Mouse (Mus musculus): ENCODE data around the gene Nf2. TPM values are rescaled to one million over a fixed set of nuclear protein-coding genes. Genes with fewer than 3 reads are reported as not detected.

Gene Nf2
- polyA plus RNA-seq, 1 experiment, result 50.9 TPM

GRCm38 (mm10) chr11:4721728-4722127 lies 127.6 kb downstream of the Nf2 start:
- WGBS, result 83% methylated on average over 8 of the region's 8 CpGs
- TF ChIP-seq CTCF (IDR thresholded peaks at IDR 0.05; ENCODE audit: insufficient read depth, low read length) (no peak), POLR2A (IDR thresholded peaks at IDR 0.05; ENCODE audit: borderline replicate concordance, extremely low read depth, low read depth, low read length) (no peak)
- Histone ChIP-seq H3K4me1 (ENCODE audit: control insufficient read depth, insufficient read depth, low read length) (no peaks in the 10 kb centered on the region), H3K4me3 (replicated peaks; ENCODE audit: extremely low read depth, low read depth, low read length) (no peak overlapping the region)
- DNase-seq, result no peak

- WGBS, result 56% methylated on average over 7 of the region's 7 CpGs
- Histone ChIP-seq H3K4me1 (ENCODE audit: control insufficient read depth, insufficient read depth, low read length) (no peaks in the 10 kb centered on the region), H3K4me3 (replicated peaks; ENCODE audit: extremely low read depth, low read depth, low read length) (no peak overlapping the region)
- TF ChIP-seq CTCF (IDR thresholded peaks at IDR 0.05; ENCODE audit: insufficient read depth, low read length), result no peak
- TF ChIP-seq POLR2A (IDR thresholded peaks at IDR 0.05; ENCODE audit: borderline replicate concordance, extremely low read depth, low read depth, low read length), result no peak
- peak; percentile 42 for DNase-seq
Observed at GRCm38 (mm10) chr11:4720900-4721580, 128.3 kb downstream of the Nf2 start.

- TF ChIP-seq CTCF (IDR thresholded peaks at IDR 0.05; ENCODE audit: insufficient read depth, low read length), result no peak
- H3K4me1 ChIP-seq (ENCODE audit: control insufficient read depth, insufficient read depth, low read length), result no peaks in the 10 kb centered on the region
Observed at GRCm38 (mm10) chr11:4720393-4720792, 128.9 kb downstream of the Nf2 start.

GRCm38 (mm10) chr11:4719961-4720360 lies 129.4 kb downstream of the Nf2 start:
- TF ChIP-seq POLR2A (IDR thresholded peaks at IDR 0.05; ENCODE audit: borderline replicate concordance, extremely low read depth, low read depth, low read length), result no peak
- no peak for TF ChIP-seq CTCF (IDR thresholded peaks at IDR 0.05; ENCODE audit: insufficient read depth, low read length)

More at GRCm38 (mm10) chr11:4720393-4720792, 128.9 kb downstream of the Nf2 start:
- no peak for DNase-seq
- no peak overlapping the region for H3K4me3 ChIP-seq (replicated peaks; ENCODE audit: extremely low read depth, low read depth, low read length)
- WGBS, result 72% methylated on average over 11 of the region's 11 CpGs

GRCm38 (mm10) chr11:4718548-4718947 lies 130.8 kb downstream of the Nf2 start:
- TF ChIP-seq CTCF (IDR thresholded peaks at IDR 0.05; ENCODE audit: insufficient read depth, low read length) (no peak), POLR2A (IDR thresholded peaks at IDR 0.05; ENCODE audit: borderline replicate concordance, extremely low read depth, low read depth, low read length) (no peak)
- no peak overlapping the region for H3K4me3 ChIP-seq (replicated peaks; ENCODE audit: extremely low read depth, low read depth, low read length)
- no peaks in the 10 kb centered on the region for H3K4me1 ChIP-seq (ENCODE audit: control insufficient read depth, insufficient read depth, low read length)
- WGBS, result 70% methylated on average over 5 of the region's 5 CpGs
- DNase-seq, result no peak

More at GRCm38 (mm10) chr11:4719961-4720360, 129.4 kb downstream of the Nf2 start:
- 89% methylated on average over 9 of the region's 9 CpGs for WGBS
- Histone ChIP-seq H3K4me3 (replicated peaks; ENCODE audit: extremely low read depth, low read depth, low read length) (no peak overlapping the region), H3K4me1 (ENCODE audit: control insufficient read depth, insufficient read depth, low read length) (no peaks in the 10 kb centered on the region)
- DNase-seq, result no peak

GRCm38 (mm10) chr11:4716530-4717236 lies 132.7 kb downstream of the Nf2 start:
- Histone ChIP-seq H3K4me3 (replicated peaks; ENCODE audit: extremely low read depth, low read depth, low read length) (no peak overlapping the region), H3K4me1 (ENCODE audit: control insufficient read depth, insufficient read depth, low read length) (no peaks in the 10 kb centered on the region)
- TF ChIP-seq CTCF (IDR thresholded peaks at IDR 0.05; ENCODE audit: insufficient read depth, low read length), result no peak
- TF ChIP-seq POLR2A (IDR thresholded peaks at IDR 0.05; ENCODE audit: borderline replicate concordance, extremely low read depth, low read depth, low read length), result no peak
- WGBS, result 91% methylated on average over 5 of the region's 5 CpGs
- no peak for DNase-seq

Other genes starting within 250 kb of the Nf2 start
- gene Gm11032, start 229.5 kb downstream of the Nf2 start, polyA plus RNA-seq (2012; rRNA removed), result not detected in 2 replicates
- 23.5 and 34.0 TPM in 2 replicates for gene Ascc2, start 211.8 kb downstream of the Nf2 start, polyA plus RNA-seq (2012; rRNA removed)
- 460 and 481 TPM in 2 replicates for gene Uqcr10, start 145.2 kb downstream of the Nf2 start, polyA plus RNA-seq (2012; rRNA removed)
- gene Zmat5, start 144.9 kb downstream of the Nf2 start, polyA plus RNA-seq (2012; rRNA removed), result 51.4 and 55.1 TPM in 2 replicates
- 0.25 TPM in 1 of 2 replicates, not detected in the other for gene Cabp7, start 102.8 kb downstream of the Nf2 start, polyA plus RNA-seq (2012; rRNA removed)
- 7.1 and 16.2 TPM in 2 replicates for gene Nipsnap1, start 24.4 kb upstream of the Nf2 start, polyA plus RNA-seq (2012; rRNA removed)
- gene Thoc5, start 45.8 kb upstream of the Nf2 start, polyA plus RNA-seq (2012; rRNA removed), result 12.1 and 16.4 TPM in 2 replicates
- 0.07 and 0.12 TPM in 2 replicates for gene Nefh, start 98.5 kb upstream of the Nf2 start, polyA plus RNA-seq (2012; rRNA removed)
- 53.9 and 76.0 TPM in 2 replicates for gene Ap1b1, start 137.3 kb upstream of the Nf2 start, polyA plus RNA-seq (2012; rRNA removed)
- gene Rasl10a, start 208.6 kb upstream of the Nf2 start, polyA plus RNA-seq (2012; rRNA removed), result 6.2 and 6.9 TPM in 2 replicates
- 99.7 and 124 TPM in 2 replicates for gene Gas2l1, start 215.8 kb upstream of the Nf2 start, polyA plus RNA-seq (2012; rRNA removed)
- 16.3 and 18.8 TPM in 2 replicates for gene Rhbdd3, start 249.4 kb upstream of the Nf2 start, polyA plus RNA-seq (2012; rRNA removed)
- gene Ewsr1, start 249.7 kb upstream of the Nf2 start, polyA plus RNA-seq (2012; rRNA removed), result 255 and 420 TPM in 2 replicates